Mouse (Mus musculus) right cerebral cortex, postnatal 25 days (tissue): ENCODE data around the gene Ltk.

Experiments used
- DNase-seq: peaks from one replicate; pipeline ENCODE4 v3.0.0; 2022

Gene Ltk

DNA sequence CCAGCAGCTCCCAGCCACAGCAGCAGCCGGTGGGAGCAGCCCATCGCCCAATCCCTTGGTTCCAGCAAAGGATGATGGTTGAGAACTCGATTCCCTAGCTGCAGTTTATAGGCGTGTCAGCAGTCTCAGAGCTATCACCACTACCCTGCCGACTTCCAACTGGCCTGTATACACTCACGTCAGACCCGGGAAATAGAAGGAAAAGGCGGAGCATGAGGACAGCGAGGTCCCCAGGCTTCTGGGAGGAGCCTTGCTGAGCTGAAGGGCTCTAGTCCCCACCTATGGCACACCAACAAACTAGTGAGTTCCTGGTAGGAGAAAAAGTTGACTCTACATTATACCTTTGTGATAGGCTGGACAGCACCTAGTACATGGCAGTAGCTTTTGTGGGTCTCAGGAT lies at the start of gene Ltk:
Ltk (minus strand) TSS at position 181 of the 400 bp plus-strand sequence.
- no peak for DNase-seq

DNA sequence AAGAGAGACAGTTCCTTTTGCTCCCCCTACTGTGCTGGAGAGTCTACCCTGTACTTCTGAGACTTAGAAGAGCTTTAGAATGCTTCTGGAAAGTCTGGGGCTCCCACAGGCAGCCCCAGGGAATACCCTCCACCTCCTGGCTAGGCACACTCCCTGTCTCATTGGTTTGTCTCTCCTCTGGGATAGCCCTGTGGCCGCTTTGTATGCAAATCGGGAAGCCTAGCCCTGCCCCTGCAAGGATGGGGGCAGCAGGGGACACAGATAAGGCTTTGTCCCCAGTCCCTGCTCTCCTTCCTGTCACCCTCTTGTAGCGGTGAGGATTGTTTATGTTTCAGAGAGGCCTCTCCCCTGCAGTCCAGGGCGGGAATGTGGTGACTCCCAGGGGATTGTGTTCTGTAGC lies 48.6 kb upstream of the Ltk start:
- DNase-seq, result no peak

DNA sequence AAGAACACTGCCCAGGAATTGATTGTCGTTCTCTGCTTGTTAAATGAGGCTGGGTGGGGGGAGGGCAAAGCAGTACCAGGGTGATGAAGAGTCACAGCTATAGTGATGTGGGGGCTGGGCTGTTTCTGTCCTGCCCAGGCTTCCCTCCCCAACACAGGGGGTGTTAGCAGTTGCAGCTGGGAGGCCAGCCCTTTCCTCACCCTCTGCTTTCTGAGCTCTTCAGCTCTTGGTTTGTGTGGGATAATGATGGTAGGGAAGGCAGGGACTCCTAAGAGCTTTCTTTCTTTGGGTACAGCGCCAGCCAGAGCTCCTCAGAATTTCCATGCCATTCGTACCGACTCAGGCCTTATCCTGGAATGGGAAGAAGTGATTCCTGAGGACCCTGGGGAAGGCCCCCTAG lies 48.2 kb upstream of the Ltk start:
- DNase-seq, result no peak

DNA sequence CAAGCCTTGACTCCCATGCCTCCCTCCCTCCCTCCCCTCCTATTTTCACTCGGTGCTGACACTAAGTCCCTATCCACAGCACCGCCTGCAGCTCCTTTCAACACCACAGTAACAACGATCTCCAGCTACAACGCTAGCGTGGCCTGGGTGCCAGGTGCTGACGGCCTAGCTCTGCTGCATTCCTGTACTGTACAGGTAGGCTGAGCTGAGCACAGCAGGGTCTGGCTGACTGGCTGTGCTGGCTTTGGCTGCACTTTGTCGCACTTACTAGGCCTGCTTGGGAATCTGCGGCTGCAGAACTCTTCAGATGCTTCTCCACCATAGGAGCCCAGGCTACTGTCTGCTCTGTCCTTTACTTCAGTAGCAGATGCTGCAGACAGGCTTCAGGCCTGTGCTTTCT lies 45.3 kb upstream of the Ltk start:
- no peak for DNase-seq

DNA sequence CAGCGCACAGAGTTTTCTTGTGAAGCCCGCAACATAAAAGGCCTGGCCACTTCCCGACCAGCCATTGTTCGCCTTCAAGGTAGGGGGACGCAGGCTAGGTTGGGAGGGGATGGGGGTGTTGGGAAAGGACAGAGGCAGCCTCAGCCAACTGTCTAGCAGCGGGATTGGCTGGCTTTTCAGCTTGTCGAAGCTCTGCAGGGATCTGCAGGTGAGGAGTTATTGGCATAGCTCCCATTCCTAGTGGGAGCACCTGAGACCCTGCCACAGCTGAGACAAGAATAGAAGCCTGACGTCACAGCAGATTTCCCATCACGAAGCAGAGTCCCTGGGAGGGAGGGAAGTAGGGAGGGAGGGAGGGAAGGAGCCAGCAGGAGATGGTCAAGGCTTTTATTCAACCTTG lies 44.5 kb upstream of the Ltk start:
- DNase-seq, result no peak

DNA sequence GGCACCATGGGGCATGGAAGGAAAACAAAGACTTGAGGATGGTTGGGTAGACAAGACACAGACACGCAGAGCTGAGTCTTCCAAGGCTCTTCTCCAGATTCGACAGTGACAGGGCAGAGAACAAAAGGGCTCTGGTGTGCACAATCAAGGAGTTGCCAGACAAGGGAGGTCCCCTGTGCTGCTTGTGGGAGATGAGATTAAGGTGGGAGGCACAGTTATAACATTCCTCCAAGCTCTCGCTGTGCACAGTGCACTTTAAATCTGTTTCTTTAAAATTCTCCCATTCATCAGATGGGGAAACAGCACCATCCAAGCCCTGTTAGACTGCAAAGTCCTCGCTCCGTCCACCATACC lies 44.0 kb upstream of the Ltk start:
- no peak for DNase-seq

DNA sequence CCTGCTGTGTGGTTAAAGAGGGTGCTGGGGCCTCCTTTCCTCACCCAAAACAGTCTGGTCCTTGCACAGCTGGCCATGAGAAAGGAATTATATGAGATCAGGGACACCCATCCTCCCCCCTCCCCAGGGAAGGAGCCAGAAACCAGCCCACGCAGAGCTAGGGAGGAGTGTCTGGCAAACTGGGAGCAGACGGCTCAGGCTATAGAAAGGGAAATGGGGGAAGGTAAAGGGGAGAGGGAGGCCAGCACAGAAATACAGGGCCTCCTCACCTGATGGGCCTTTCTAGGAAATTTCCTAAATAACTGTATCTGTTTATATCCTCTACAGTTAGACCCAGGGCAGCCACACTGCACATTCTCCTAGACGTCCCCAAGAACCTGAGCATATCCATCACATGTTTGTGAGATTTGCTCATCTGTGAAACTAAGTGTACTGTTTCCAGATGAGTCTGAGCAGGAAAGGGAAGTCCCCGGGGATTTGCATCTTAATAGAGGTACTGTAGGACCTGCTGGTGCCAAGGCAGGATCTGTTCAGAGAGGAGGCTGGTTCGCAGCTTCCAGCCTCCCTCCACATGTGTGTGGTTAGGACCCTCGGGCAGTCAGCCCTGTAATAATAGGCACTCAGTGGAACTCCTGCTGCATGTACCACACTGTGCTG lies 43.5 kb upstream of the Ltk start:
- DNase-seq, result peak; percentile 70

DNA sequence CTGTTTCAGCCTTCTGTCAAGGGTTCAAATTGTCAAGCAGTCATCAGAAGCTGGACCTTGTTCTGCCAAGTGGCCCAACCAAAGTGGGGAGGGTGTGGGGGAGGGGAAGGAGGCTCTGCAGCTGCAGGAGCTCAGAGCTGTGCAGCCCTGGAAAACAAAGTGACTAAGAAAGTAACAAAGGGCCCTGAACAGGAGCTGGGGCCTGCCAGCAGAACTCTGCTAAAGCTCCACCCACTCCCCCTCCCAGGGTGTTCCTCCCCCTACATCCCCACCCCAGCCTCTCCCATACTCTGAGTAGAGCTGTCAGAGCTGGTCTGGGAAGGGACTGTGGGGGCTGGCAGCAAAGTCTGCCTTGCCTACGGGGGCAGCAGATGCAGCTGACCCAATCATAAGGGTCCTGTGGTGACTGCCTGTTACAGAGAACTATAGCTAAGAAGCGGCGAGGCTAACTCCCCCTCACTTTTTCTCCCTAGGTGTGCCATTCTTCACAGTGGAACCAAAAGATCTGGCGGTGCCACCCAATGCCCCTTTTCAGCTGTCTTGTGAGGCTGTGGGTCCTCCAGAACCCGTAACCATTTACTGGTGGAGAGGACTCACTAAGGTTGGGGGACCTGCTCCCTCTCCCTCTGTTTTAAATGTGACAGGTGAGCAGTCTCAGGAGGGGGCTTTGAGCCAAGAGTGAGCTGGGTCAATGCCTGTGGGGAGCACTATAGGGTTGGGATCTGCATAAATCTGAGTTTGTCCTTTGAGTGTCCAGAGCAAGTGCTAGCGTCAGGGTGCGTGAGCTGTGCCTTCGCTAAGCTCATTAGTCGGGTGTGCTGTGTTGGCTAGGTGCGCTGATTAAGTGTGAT lies 42.8 kb upstream of the Ltk start:
- peak; percentile 21 for DNase-seq

DNA sequence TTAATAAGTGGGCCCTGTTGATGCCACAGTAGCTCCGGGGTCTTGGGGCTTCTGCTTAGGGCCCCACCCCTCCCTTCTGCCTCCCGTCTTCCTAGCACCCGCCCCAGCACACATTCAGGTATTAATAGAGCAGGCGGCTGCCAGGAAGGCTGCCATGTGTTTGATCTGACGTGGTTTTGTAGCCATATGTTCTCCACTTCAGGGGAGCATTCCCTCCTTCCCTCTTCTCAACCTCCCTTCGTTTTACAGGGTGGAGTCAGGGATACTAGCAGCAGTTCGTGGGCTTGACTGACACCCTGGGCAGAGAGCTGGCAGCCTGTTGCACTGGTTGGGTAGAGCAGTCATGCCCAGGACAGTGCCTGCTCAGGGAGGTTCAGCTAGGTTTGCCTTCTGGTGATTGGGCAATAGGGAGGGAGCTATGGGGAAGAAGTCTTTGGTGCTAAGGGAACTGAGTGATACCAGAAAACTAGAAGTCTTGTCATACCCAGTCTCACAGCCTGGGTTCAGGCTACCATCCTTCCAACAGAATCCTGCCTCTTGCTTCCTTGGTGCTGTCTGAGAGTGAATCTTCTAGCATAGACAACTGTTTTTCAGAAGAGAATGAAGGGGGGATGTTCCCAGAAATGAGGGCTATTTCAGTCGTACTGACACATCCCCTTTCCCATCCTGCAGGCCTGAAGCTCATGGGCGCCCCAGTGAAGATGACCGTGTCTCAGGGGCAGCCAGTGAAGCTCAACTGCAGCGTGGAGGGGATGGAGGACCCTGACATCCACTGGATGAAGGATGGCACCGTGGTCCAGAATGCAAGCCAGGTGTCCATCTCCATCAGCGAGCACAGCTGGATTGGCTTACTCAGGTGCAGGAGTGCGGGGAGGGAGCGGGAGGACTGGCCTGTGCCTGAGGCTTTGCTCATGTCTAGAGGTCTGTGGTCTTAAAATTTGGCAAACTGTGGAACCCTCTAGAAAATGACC lies 40.9 kb upstream of the Ltk start:
- DNase-seq, result peak; percentile 75

DNA sequence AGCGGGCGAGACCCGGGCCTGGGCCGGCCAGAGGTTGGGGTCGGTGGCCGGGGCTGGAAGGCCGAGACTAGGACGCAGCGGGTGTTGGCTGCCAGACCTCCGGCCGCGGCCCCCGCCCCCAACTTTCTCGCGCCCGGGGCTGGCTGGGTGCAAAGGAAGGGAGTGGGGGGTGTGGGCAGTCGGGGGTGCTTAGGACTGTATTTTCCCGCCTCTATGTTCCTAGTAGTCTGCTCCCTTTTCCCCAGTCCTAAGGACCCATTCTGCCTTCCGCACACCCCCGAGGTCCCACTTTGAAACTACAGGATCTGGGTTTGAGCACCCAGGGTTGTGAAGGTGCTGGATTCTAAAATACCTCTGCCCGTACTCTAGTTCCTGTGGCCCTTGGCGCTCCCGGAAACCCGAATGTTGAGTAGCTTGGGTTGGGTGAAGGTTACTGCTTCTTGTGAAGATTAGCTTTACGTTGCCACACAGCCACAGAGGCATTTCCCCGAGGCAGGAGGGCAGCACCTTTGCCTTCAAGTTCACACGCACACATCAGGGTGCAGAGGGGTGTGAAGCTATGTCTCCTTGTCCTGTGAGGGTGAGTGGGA lies 39.8 kb upstream of the Ltk start:
- DNase-seq, result peak; percentile 31

DNA sequence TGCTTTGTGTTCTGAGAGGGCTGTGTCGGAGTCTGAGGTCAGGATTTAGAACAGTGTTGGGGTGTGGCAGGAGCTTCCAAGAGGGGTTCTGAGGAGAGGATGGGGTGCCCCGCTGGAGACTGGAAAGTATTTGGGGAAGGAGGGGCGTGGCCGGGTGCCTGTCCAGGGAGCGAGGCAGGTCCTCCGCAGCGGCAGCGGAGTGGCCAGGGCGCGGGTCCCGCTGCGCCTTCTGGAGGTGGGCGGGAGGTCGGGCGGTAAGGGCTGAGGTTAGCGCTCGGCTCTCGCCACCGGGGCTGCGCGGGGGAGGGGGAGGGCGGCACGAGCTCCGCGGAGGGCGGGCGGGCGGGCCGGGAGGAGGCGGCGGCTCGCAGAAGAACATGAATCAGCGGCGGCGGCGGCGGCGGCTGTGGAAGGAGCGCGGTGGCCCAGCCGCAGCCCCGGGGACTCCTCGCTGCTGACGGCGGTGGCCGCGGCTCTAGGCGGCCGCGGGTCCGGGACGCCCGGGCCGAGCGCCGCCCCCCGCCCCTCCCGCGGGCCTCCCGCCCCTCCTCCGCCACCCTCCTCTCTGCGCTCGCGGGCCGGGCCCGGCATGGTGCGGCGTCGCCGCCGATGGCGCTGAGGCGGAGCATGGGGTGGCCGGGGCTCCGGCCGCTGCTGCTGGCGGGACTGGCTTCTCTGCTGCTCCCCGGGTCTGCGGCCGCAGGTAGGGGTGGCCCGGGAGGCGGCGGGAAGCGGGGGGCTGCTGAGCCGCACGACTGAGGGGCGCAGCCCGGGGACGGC lies 39.1 kb upstream of the Ltk start:
- DNase-seq, result peak; percentile 60

DNA sequence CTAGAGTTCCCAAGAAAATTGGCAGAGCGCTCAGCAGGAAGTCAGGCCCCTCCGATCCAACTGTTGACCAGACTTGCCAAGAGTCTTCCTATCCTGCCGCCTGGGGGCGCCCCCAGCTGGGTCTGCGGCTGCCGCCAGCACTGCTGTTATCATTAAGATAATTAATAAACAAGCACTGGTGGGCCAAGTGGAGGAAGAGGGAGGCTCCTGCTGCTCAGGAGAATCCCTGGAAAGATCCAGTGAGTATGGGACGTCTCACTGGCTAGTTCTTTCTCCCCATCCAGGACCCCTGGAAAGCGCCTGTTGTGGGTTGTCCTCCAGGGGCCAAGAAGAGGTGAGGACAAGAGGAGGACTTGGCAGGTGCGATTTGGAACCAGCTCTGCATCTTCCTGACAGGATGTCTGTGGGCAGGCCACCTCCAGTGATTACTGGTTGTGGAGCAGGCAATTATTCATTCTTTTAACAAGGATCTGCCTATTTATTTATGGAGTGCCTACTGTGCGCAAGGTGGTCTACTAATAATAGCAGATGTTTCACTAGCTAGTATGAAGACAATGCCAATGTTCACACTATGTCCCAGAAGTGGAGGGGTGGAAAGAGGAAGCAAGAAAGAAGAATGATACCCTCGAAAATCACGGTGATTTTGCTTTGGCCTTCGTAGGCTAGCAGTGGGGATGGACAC lies 38.2 kb upstream of the Ltk start:
- DNase-seq, result peak; percentile 45

DNA sequence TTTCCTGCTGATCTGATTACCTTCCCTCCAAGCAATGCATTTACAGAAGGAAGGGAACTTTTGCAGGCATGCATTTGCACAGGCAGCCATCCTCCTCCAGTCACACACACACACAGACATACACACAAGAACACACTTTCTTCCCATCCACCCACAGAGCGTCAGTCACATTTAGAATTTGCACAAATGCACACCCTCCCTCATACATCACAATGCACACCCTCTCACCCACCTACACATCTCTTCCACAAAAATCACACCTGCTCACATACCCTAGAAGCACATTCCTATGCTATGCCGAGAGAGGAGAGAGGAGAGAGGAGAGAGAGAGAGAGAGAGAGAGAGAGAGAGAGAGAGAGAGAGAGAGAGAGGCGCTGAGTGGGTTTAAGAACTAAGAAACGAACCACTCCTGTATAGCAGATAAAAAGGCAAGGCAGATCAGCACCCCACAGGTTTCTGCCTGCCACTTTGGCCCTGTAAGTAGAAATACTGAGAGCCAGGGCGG lies 37.1 kb upstream of the Ltk start, which contains the start of gene Tyro3:
Tyro3 (plus strand) TSS at position 455 of the 505 bp plus-strand sequence.
- DNase-seq, result peak; percentile 51

DNA sequence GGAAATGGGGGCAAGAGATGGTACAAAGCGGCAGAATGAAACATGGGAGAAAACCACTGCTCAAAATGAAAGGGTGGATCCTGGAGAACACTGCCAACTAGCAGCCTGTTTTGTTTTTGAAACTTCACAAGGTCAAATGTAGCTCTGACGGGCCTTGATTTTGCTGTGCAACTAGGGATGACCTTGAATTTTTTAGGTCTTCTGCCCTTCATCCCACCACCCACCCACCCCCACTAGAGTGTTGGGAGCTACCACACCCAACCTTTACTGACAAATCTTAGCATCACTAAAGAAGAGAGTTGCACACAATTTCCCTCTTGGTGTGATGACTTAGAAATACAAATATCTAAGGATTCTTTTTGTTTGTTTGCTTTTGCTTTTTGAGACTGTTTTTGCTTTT lies 29.8 kb upstream of the Ltk start:
- no peak for DNase-seq

DNA sequence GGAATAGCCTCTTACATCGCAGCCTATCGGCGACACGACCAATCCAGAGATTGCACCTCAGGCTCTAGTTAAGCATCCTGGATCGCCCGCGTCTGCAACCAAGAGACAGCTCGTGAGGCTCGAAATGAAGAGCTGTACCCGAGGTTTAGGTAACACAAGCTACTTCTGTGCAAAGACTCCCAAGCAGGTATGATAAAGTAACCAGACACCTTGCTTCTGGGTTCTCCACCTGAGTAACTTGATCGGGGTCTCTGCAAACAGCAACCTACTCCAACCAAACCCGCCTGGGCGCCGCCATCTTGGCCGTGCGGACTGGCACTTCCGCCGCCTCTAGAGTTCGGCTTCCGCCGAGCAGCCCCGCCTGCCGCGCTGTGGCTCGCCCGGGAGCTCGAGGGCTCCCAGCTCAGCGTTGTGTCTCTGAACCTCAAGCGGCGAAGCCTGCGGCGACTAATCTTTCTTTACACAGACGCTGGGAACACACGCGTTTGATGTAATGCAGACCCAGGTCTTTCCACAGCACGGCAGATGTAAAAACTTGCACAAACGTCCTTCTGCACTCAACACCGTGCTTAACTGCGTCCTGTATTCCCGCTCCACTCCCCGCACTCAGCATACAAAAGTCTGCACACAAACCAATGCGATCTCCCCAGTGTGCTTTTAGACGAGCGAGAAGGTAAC lies 27.1 kb upstream of the Ltk start, which contains the start of gene Rpap1:
Rpap1 (minus strand) TSS at position 332 of the 678 bp plus-strand sequence.
- peak; percentile 85 for DNase-seq

DNA sequence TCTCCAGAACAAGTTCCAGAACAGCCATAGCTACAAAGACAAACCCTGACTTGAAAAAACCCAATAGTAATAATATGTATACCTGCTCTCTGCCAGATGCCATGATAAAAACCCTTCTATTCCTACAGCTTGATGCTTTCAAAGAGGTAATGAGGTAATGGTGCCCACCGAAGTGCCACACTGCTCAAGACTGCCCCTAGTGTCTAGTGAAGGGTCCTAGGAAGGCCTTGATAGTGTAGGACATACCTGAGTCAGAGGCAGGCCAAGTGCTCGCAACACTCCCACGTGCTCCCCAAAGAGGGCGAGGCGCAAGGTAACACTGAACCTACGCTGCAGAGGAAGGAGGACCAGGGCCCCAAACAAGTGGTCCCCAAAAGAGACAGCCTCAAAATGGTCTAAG lies 7.0 kb upstream of the Ltk start:
- no peak for DNase-seq

DNA sequence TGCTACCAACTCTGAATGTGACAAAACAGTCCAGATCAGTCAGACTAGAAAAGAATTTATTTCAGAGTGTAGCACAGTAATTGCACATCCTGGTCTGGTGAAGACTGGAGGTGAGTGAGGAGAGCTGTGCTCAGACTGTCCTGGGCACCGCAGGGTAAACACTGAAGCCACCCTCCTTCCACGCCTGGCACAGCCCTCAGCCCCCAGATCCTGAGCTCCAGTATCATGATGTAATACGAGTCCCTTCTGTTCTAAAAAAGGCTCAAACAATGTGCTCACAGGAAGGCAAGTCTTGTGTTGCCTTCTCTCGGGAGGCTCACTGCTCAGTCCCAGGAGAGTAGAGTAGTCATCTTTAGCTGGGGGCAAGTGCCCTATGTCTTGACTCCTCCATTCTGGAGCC lies 3.7 kb upstream of the Ltk start:
- DNase-seq, result no peak

DNA sequence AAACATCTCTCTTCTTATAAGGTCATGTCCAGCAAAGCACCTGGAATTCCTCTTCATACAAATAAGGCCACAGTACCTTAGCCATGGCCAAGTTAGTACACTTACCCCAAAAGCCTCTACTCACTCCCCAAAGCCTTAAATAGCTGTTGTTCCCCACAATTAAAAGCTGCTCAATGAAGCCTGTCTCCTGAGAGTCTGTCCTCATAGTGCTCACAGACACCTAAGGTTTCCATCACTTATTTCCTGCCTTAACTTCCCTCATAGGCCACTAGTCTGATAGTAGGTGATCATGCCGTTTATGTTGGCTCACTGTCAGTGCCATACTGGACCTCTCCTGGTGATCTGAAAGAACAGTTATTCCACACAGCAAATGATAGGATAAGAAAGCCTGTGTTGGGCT lies 2.0 kb upstream of the Ltk start:
- no peak for DNase-seq

DNA sequence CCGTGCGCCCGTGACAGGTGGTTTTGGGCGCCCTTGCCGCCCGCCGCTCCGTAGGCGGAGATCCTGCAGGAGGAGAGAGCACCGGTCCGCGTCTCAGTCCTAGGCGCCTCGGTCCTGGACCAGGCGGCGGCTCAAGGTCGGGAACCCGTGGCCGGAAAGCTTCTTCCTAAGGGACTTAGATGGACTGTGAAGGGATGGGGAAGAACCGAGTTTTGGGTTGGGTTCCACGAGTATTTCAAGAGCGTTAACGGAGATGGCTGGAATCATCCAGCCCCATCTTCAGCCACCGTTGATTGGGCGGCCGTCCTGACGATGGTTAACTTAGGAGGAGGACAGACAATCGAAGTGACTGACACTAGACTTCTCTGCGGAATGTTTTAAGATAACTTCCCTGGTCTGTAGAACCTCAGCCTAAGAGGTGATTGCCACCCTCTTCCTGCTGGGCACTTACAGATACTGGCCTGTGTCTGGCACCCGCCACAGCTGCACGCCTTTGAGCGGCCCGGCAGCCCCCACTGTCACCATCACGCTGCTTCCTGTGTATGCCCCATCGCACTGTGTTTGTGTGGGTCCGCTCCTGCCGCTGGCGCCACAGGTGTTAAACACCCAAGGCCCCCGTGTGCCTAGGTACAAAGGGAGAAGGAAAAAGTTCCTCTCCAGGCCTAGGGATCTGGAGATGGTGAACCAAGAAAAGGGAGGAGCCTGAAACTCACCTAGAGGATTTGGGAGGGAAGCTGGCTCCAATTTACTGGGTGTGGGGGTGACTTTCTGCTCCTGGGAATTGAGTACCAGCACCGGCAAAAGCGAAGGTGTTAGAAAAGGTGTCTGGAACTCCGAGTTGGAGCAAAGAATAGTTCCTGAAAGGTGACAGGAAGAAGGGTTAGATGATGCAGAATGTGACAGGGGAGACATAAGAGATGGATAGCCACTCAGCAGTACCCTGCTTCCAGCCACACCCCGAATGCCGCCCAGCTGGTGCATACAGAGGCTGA lies 1.1 kb downstream of the Ltk start:
- DNase-seq, result no peak
